Mouse (Mus musculus): ENCODE measurements around the gene B3gnt6.

DNA sequence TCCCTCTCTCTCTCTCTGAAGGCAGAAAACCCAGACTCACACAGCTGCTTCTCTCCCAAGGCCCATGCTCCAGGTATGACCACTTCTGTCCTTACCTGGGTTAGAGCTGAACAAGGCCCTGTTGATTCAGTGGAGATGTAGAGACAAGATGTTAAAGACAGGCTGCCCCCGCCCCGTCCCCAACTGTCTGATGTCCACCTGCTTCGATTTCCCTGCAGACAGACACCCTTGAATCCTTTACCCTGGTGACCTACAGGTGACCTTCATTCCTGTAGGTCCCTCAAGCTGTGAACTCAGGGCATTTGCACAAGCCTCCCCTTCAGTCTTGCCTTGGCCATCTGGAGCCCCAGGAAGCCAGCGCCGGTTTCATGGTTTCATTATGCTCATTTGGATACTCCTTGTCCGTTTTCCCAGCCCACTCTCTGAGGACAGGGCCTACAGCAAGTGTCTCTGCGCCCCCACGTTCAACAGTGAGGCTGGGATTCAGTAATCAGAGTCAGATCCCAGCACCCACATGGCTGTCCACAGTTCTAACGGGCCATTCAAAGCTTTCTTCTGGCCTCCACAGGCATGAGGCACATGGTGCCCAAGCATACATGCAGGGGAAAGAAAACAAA is 34.8 kb downstream of the B3gnt6 start:
- TF ChIP-seq CTCF (IDR thresholded peaks at IDR 0.05; ENCODE audit: low read depth) (no peak), EP300 (optimal IDR thresholded peaks at IDR 0.05) (no peak)

Measured in stomach, postnatal 0 days (tissue).